Mouse (Mus musculus) frontal cortex, postnatal 25 days (tissue): ENCODE measurements around the gene Ccr7.

Experiments
- DNase-seq, 2 experiments: peaks; one replicate each; pipeline ENCODE4 v3.0.0; 2022; ENCODE audit warnings: low spot score in 2 of 2

The Ccr7 gene

GRCm38 (mm10) chr11:99117907-99118306 is 37.0 kb downstream of the Ccr7 start:
- no peak for DNase-seq

GRCm38 (mm10) chr11:99115940-99116339 is 38.9 kb downstream of the Ccr7 start:
- DNase-seq: no peak

GRCm38 (mm10) chr11:99113111-99113510 is 41.8 kb downstream of the Ccr7 start:
- DNase-seq: no peak

- DNase-seq: no peak
Measured at GRCm38 (mm10) chr11:99112700-99113099, 42.2 kb downstream of the Ccr7 start.

- no peak for DNase-seq
Measured at GRCm38 (mm10) chr11:99111631-99112030, 43.2 kb downstream of the Ccr7 start.

- DNase-seq: peak; percentile 40 to 49
Measured at GRCm38 (mm10) chr11:99111155-99111554, 43.7 kb downstream of the Ccr7 start.

GRCm38 (mm10) chr11:99110370-99111110 is 44.3 kb downstream of the Ccr7 start:
- DNase-seq: no peak

GRCm38 (mm10) chr11:99108296-99108695 is 46.6 kb downstream of the Ccr7 start:
- no peak for DNase-seq

GRCm38 (mm10) chr11:99105981-99106726 is 48.7 kb downstream of the Ccr7 start:
- no peak for DNase-seq

- DNase-seq: no peak
Measured at GRCm38 (mm10) chr11:99104609-99105410, 50.1 kb downstream of the Ccr7 start.

GRCm38 (mm10) chr11:99102575-99103270 is 52.2 kb downstream of the Ccr7 start:
- DNase-seq: no peak

GRCm38 (mm10) chr11:99101693-99102092 is 53.2 kb downstream of the Ccr7 start:
- no peak for DNase-seq

- no peak for DNase-seq
Measured at GRCm38 (mm10) chr11:99100215-99100614, 54.7 kb downstream of the Ccr7 start.

GRCm38 (mm10) chr11:99099516-99099915 is 55.4 kb downstream of the Ccr7 start:
- no peak for DNase-seq

GRCm38 (mm10) chr11:99098924-99099323 is 56.0 kb downstream of the Ccr7 start:
- DNase-seq: no peak

- no peak for DNase-seq
Measured at GRCm38 (mm10) chr11:99096996-99097774, 57.7 kb downstream of the Ccr7 start.

GRCm38 (mm10) chr11:99096417-99096816 is 58.5 kb downstream of the Ccr7 start:
- no peak for DNase-seq

GRCm38 (mm10) chr11:99095759-99096158 is 59.1 kb downstream of the Ccr7 start:
- DNase-seq: no peak

- no peak for DNase-seq
Measured at GRCm38 (mm10) chr11:99094911-99095676, 59.8 kb downstream of the Ccr7 start.
